Mouse (Mus musculus) MEL (cell line): ENCODE measurements at regions not wholly inside any gene's neighbourhood (a gene's known extent, or its start where the extent isn't known, plus 50 kb on each side); places are given as distances from the start of the nearest gene placed in this dataset.

ENCODE experiments used
- CTCF ChIP-seq, 3 experiments: IDR thresholded peaks in 2 of 3; conservative IDR thresholded peaks in 1 of 3; 2 replicates each; pipeline ENCODE4 v1.5.1; 2011 to 2012; ENCODE audit warnings: low read length in 3 of 3, low read depth in 2 of 3, mild to moderate bottlenecking in 2 of 3, improper control_type of control experiment in 1 of 3, inconsistent platforms in 1 of 3, mixed read lengths in 1 of 3, moderate library complexity in 1 of 3; ENCODE audit not compliant: control insufficient read depth in 1 of 3, insufficient read depth in 1 of 3, poor library complexity in 1 of 3, severe bottlenecking in 1 of 3
- EP300 ChIP-seq, 2 experiments: IDR thresholded peaks; 2 replicates each; pipeline ENCODE4 v1.6.1; 2011; ENCODE audit warnings: improper control_type of control experiment in 2 of 2, low read length in 2 of 2, low read depth in 1 of 2, mild to moderate bottlenecking in 1 of 2
- MYB ChIP-seq: IDR thresholded peaks from 2 replicates; pipeline ENCODE4 v1.6.1; 2011; ENCODE audit warnings: mild to moderate bottlenecking, low read depth, low read length, improper control_type of control experiment
- MYC ChIP-seq: IDR thresholded peaks from 2 replicates; pipeline ENCODE4 v1.6.1; 2011; ENCODE audit warnings: low read depth, mild to moderate bottlenecking, low read length, improper control_type of control experiment, moderate library complexity
- POLR2A ChIP-seq, 2 experiments: IDR thresholded peaks; 2 replicates each; pipeline ENCODE4 v1.6.1; 2011 to 2012; ENCODE audit warnings: low read length in 2 of 2, mild to moderate bottlenecking in 2 of 2, control low read depth in 1 of 2, improper control_type of control experiment in 1 of 2, low read depth in 1 of 2, moderate library complexity in 1 of 2; ENCODE audit not compliant: control insufficient read depth in 1 of 2, insufficient read depth in 1 of 2, poor library complexity in 1 of 2
- POLR2AphosphoS2 ChIP-seq: IDR thresholded peaks from 2 replicates; pipeline ENCODE4 v1.6.1; 2011; ENCODE audit warnings: low read length, improper control_type of control experiment
- POLR2AphosphoS5 ChIP-seq: IDR thresholded peaks from 2 replicates; pipeline ENCODE4 v1.6.1; 2012; ENCODE audit warnings: low read depth, borderline replicate concordance, mild to moderate bottlenecking, inconsistent platforms, low read length, moderate library complexity, mixed read lengths

DNA sequence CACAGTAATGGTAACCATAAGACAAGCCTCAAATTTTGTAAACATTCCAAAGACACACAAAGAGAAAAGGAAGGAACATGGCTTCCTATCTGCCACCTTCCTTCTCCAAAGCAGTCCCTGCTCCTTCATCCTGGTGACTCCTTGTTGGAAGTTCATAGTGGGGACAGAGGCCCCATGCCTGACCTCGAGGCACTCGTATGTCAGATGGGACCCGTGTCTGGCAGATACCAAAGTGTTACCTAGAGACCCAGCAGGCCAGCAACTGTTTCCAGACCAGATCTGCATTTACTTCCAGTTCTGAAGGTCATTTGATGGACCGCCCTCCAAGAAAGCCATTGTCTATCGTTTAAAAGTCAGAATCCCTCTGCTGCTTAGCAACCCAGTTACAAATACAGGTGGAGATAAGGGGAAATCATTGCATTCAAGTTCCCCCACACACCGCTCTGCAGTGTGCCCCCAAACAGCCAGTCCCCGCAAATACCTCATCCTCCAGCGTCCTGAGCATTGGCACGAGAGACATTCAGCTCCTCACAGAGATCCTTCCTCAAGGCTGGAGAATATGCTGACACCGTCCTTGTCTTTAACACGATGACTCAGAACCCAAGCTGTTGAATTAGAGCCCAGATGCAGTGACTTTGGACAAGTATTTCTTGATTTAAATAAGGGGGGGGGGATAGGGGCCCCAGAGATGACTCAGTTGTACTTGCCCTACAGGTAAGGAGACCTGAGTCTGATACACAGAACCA is 283.2 kb upstream of the Jmjd1c start:
- TF ChIP-seq POLR2AphosphoS5 = no peak
- no peak for TF ChIP-seq CTCF (IDR thresholded peaks at IDR 0.05 in 2 of 3, conservative IDR thresholded peaks at IDR 0.05 in 1 of 3; ENCODE audit: control insufficient read depth in 1 of 3, insufficient read depth in 1 of 3, low read depth in 2 of 3, low read length in 3 of 3, poor library complexity in 1 of 3, severe bottlenecking in 1 of 3)
- no peak for TF ChIP-seq POLR2AphosphoS2
- no peak for TF ChIP-seq MYC
- no peak for TF ChIP-seq MYB
- no peak for TF ChIP-seq POLR2A (IDR thresholded peaks at IDR 0.05; ENCODE audit: control insufficient read depth in 1 of 2, insufficient read depth in 1 of 2, low read depth in 1 of 2, low read length in 2 of 2, poor library complexity in 1 of 2)
- TF ChIP-seq EP300 (IDR thresholded peaks at IDR 0.05; ENCODE audit: low read depth in 1 of 2, low read length in 2 of 2) = no peak
